Mouse (Mus musculus): ENCODE measurements around the gene Ddah2.

Gene Ddah2

GRCm38 (mm10) chr17:35104079-35104478 lies 45.2 kb downstream of the Ddah2 start:
- no peak for DNase-seq (ENCODE audit: low spot score)

- DNase-seq (ENCODE audit: low spot score) = no peak
Observed at GRCm38 (mm10) chr17:35104754-35105153, 45.9 kb downstream of the Ddah2 start.

- no peak for DNase-seq (ENCODE audit: low spot score)
Observed at GRCm38 (mm10) chr17:35105740-35106389, 47.0 kb downstream of the Ddah2 start.

GRCm38 (mm10) chr17:35106522-35106921 lies 47.7 kb downstream of the Ddah2 start:
- DNase-seq (ENCODE audit: low spot score) = no peak

- DNase-seq (ENCODE audit: low spot score) = no peak
Observed at GRCm38 (mm10) chr17:35108097-35108496, 49.3 kb downstream of the Ddah2 start, which contains the start of gene Ly6g5c. TSS of gene Ly6g5c (plus strand) at chr17:35108279.
